Mouse (Mus musculus) liver, embryonic 14.5 days (tissue): ENCODE data around the gene Vwf. TPM values are rescaled to one million over a fixed set of nuclear protein-coding genes. Genes with fewer than 3 reads are reported as not detected.

ENCODE experiments used
- ATAC-seq: fragments of 200-750 bp; cut with Nextera tagmentation; 2 replicates; pipeline ENCODE4 v1.8.0; 2017; ENCODE audit warnings: moderate number of reproducible peaks, mild to moderate bottlenecking, moderate library complexity; ENCODE audit not compliant: insufficient read depth
- DNase-seq, 3 experiments: peaks; one replicate each; pipeline ENCODE4 v3.0.0-alpha.2; 2012 to 2013; ENCODE audit warnings: low read depth in 3 of 3, low spot score in 3 of 3
- H3K27ac ChIP-seq: fragments of 300-500 bp; sonication (generic); 2 replicates; pipeline ENCODE4 v1.5.1; 2014; ENCODE audit warnings: moderate library complexity, mild to moderate bottlenecking, control low read depth, inconsistent platforms
- H3K27me3 ChIP-seq: fragments of 300-500 bp; sonication (generic); 2 replicates; pipeline ENCODE4 v1.6.1; 2014; ENCODE audit warnings: mild to moderate bottlenecking, low read length, moderate library complexity; ENCODE audit not compliant: control insufficient read depth, insufficient read depth
- H3K36me3 ChIP-seq: fragments of 300-500 bp; sonication (generic); replicated peaks from 2 replicates; pipeline ENCODE4 v1.6.1; 2014; ENCODE audit warnings: low read depth; ENCODE audit not compliant: control insufficient read depth, insufficient read depth
- H3K4me1 ChIP-seq, 2 experiments: fragments of 200-500 bp in 1 of 2; fragments of 300-500 bp in 1 of 2; sonication (generic) in 1 of 2; replicated peaks; 2 replicates each; pipeline ENCODE4 v1.6.1; 2012 to 2014; ENCODE audit warnings: antibody characterized with exemption in 1 of 2, inconsistent platforms in 1 of 2, low read length in 1 of 2; ENCODE audit not compliant: control insufficient read depth in 2 of 2, insufficient read depth in 2 of 2
- H3K4me2 ChIP-seq: fragments of 300-500 bp; sonication (generic); 2 replicates; pipeline ENCODE4 v1.6.1; 2014; ENCODE audit warnings: low read depth, mild to moderate bottlenecking, control low read depth, moderate library complexity
- H3K4me3 ChIP-seq, 2 experiments: fragments of 200-500 bp in 1 of 2; fragments of 300-500 bp in 1 of 2; sonication (generic) in 1 of 2; 2 replicates each; pipeline ENCODE4 v1.5.1; 2012 to 2014; ENCODE audit warnings: low read depth in 2 of 2, low read length in 2 of 2, mild to moderate bottlenecking in 2 of 2, control low read depth in 1 of 2, inconsistent platforms in 1 of 2, moderate library complexity in 1 of 2; ENCODE audit not compliant: insufficient read depth in 1 of 2
- H3K9ac ChIP-seq: fragments of 300-500 bp; sonication (generic); replicated peaks from 2 replicates; pipeline ENCODE4 v1.6.1; 2014; ENCODE audit warnings: mild to moderate bottlenecking, control low read depth, moderate library complexity
- H3K9me3 ChIP-seq: fragments of 300-500 bp; sonication (generic); 2 replicates; pipeline ENCODE4 v1.6.1; 2016; ENCODE audit warnings: low read length, mixed read lengths; ENCODE audit not compliant: control insufficient read depth
- CTCF ChIP-seq: IDR thresholded peaks from 2 replicates; pipeline ENCODE4 v1.5.1; 2016; ENCODE audit warnings: antibody characterized with exemption, low read depth, control low read depth
- EP300 ChIP-seq: IDR thresholded peaks from 2 replicates; pipeline ENCODE4 v1.6.1; 2016; ENCODE audit warnings: antibody characterized with exemption, low read depth
- WGBS: fragments of 180-500 bp; shearing (Covaris S2); extraction: QIAGEN DNeasy Blood & Tissue Kit; methylation state at CpG from one replicate; pipeline ENCODE4 v1.1.7; 2014; ENCODE audit not compliant: insufficient replicate concordance; 5-methylcytosine and 5-hydroxymethylcytosine counted together
- polyA plus RNA-seq, 2 experiments: library from polyadenylated mRNA; depleted of rRNA in 1 of 2; stranded (reverse) in 1 of 2; unstranded in 1 of 2; fragments of >200 nt; fragmentation: Nextera tagmentation in 1 of 2; extraction: Ambion mirVana in 1 of 2; gene quantifications; 2 replicates each; pipeline versions ENCODE4 v1.2.1 to v1.2.3; 2012 to 2014

The Vwf gene
- polyA plus RNA-seq, 2 experiments: 9.0 to 11.1 TPM

DNA sequence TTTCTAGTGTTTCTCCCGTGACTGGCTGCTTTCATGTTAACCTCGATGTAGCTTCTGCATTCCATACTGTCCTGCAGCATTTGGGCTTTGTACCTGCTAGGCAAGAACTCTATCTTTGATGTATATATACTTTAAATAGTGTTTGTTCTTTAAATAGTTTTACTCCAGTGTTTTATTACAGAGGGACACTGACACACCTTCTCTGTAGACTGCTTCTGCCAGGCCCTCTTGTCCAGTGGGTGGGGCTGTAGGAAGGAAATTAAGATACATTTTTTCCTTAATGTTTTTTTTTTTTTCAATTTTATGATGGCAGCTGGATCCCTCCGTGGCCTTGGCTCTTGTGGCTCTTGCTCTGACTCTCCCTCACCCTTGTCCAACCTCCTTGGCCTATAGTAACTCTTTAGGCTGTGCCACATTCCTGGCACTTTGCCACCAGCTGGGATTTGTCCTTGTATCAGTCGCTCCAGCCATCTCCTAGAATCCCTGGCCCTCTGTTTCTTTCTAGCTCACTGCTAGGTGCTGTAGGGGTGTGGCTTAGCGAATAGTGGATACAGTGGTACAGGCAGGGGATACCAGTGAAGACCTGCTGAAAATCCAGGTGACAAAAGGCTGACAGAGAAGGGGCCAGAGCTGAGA, 24.9 kb upstream of the Vwf start:
- no peaks in the 10 kb centered on the region for H3K27me3 ChIP-seq
- DNase-seq: no peak
- no peak overlapping the region for H3K4me2 ChIP-seq
- no peak for TF ChIP-seq EP300
- TF ChIP-seq CTCF: no peak
- no peaks in the 10 kb centered on the region for H3K36me3 ChIP-seq
- H3K4me1 ChIP-seq: peaks cover 0 to 14% of the 10 kb centered on the region in 2 experiments; a peak in 2 of 4 replicates
- no peak overlapping the region for H3K4me3 ChIP-seq
- 53% methylated on average over 5 of the region's 5 CpGs for WGBS
- no peak for ATAC-seq
- H3K9ac ChIP-seq: no peak overlapping the region
- no peak overlapping the region for H3K27ac ChIP-seq
- H3K9me3 ChIP-seq: no peaks in the 10 kb centered on the region

- no peaks in the 10 kb centered on the region for H3K36me3 ChIP-seq
- no peak for TF ChIP-seq EP300
- TF ChIP-seq CTCF: no peak
- no peak overlapping the region for H3K4me3 ChIP-seq
- H3K9me3 ChIP-seq: no peaks in the 10 kb centered on the region
- DNase-seq (no peak), ATAC-seq (no peak)
- H3K27ac ChIP-seq: no peak overlapping the region
- H3K4me1 ChIP-seq: peaks cover 0 to 9% of the 10 kb centered on the region in 2 experiments; a peak in 2 of 4 replicates
- no peak overlapping the region for H3K9ac ChIP-seq
- WGBS: 27% methylated on average over 6 of the region's 6 CpGs
- no peak overlapping the region for H3K4me2 ChIP-seq
- no peaks in the 10 kb centered on the region for H3K27me3 ChIP-seq
Observed at GRCm38 (mm10) chr6:125524027-125524426, 22.5 kb upstream of the Vwf start.

GRCm38 (mm10) chr6:125526066-125526465, 20.5 kb upstream of the Vwf start:
- Histone ChIP-seq H3K4me3 (no peak overlapping the region), H3K4me2 (no peak overlapping the region), H3K27me3 (no peaks in the 10 kb centered on the region), H3K9ac (no peak overlapping the region), H3K36me3 (no peaks in the 10 kb centered on the region), H3K4me1 (peaks cover 0 to 7% of the 10 kb centered on the region in 2 experiments; a peak in 2 of 4 replicates), H3K9me3 (no peaks in the 10 kb centered on the region), H3K27ac (no peak overlapping the region)
- no peak for DNase-seq
- ATAC-seq: no peak
- WGBS: 37% methylated on average over 3 of the region's 3 CpGs
- no peak for TF ChIP-seq EP300
- no peak for TF ChIP-seq CTCF

DNA sequence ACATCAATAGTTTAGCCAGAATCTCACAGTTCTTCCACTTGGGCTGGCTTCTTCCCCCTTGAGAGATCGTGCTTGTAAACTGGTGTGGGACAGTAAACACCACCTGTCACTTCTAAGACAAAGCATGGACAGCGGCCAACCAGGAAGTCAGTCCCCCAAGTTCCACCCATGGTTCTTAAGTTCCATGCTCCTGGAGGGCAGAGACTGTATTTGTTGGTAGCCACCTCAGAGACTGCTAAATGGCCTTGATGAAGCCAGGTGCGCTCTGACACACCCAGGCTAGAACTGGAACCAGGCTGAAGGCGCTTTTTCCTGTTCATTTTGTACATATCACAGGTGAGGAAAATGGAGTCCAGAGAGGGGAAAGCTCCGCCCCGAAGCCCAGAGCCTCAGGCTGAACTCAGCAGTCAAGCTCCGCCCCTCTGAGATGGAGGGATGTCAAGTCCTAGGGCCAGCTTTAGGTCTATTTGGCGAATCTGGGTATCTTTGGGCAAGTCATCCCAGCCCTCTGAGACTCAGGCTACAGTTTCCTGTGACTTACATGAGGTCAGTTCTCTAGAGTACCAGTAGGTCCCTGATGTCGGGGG, 17.9 kb upstream of the Vwf start:
- ATAC-seq (no peak), DNase-seq (no peak)
- H3K27me3 ChIP-seq: no peaks in the 10 kb centered on the region
- no peak for TF ChIP-seq EP300
- no peak for TF ChIP-seq CTCF
- 71% methylated on average over 9 of the region's 9 CpGs for WGBS
- no peak overlapping the region for H3K4me3 ChIP-seq
- no peak overlapping the region for H3K4me2 ChIP-seq
- peaks cover 0 to 4% of the 10 kb centered on the region in 2 experiments; a peak in 2 of 4 replicates for H3K4me1 ChIP-seq
- no peak overlapping the region for H3K9ac ChIP-seq
- no peak overlapping the region for H3K27ac ChIP-seq
- no peaks in the 10 kb centered on the region for H3K9me3 ChIP-seq
- no peaks in the 10 kb centered on the region for H3K36me3 ChIP-seq

DNA sequence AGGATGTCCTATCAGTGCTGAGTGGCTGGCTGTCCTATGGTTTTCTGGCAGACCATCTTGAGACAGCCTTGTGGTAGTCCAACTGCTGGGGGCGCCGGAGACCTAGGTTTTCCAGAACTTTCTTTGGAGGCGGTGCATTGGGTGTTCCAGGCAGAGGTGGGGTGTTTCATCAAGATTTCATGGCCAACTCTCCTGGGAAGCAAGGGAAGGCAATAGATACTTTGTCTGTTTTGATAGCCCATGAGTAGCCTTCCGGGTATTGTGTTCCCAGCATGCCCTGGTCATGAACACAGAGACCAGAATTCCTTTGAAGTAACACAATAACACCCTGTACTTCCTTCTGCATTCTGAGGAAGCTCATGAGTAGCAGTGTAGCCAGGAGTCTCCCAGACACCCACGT, 17.1 kb upstream of the Vwf start:
- TF ChIP-seq EP300: no peak
- TF ChIP-seq CTCF: peak; percentile 52
- Histone ChIP-seq H3K27me3 (no peaks in the 10 kb centered on the region), H3K4me3 (no peak overlapping the region), H3K36me3 (no peaks in the 10 kb centered on the region), H3K9ac (no peak overlapping the region), H3K4me1 (peaks cover 0 to 1% of the 10 kb centered on the region in 2 experiments; a peak in 3 of 4 replicates), H3K9me3 (no peaks in the 10 kb centered on the region), H3K4me2 (no peak overlapping the region), H3K27ac (no peak overlapping the region)
- ATAC-seq: 0 out of 2 replicates have a peak, but pooled peaks have one; percentile 8
- 66% methylated on average over 5 of the region's 5 CpGs for WGBS
- no peak for DNase-seq
